Mouse (Mus musculus) c-Kit-positive CD71-positive TER-119-positive erythroid progenitor cells, embryonic 14.5 days (primary cell): ENCODE data around the gene Ppfibp2.

Experiments
- DNase-seq: peaks from one replicate; pipeline ENCODE4 v3.0.0-alpha.2; 2013; ENCODE audit warnings: low spot score

Ppfibp2 gene

DNA sequence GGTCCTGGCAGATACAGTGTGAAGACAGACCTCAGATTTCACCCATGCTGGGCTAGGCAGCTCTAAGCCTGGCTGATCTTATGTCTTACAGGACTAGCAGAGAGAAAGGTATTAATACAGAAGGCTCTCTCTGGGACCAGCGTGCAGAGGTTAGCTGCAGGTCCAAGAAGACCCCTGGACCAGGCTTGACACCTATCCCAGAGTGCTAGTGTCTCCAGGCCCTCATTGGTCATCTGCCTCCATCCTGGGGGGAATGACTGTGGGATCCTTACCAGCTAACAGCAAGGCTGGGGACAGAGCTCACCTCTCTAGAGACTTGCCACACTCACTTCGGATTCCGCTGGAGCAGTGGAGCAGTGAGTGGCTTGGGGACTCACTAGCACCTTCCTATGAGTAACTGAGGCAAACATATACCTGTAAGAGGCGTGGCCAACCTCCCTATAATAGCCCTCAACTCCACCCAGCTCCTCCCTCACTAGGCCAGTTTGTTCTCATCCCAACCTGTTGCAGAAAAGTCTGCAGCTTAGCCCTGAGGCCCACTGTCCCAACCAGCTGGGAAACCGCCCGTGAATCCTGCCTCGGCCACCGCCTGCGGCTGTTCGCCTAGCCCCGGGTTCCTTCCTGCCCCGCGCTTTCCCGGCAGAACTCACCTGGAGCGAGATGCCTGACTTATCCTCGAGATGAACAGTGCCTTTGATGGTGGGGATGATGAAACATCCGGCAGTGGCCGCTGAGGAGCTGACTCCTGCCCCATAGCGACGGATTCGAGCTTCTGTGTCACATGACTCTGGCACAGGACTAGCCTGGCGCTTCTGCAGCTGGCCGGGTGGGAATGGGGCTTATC is 162.5 kb downstream of the Ppfibp2 start, which contains the start of gene Cyb5r2:
Gene Cyb5r2, minus strand, starts transcription at position 725 of the 844 bp plus-strand sequence.
- no peak for DNase-seq

DNA sequence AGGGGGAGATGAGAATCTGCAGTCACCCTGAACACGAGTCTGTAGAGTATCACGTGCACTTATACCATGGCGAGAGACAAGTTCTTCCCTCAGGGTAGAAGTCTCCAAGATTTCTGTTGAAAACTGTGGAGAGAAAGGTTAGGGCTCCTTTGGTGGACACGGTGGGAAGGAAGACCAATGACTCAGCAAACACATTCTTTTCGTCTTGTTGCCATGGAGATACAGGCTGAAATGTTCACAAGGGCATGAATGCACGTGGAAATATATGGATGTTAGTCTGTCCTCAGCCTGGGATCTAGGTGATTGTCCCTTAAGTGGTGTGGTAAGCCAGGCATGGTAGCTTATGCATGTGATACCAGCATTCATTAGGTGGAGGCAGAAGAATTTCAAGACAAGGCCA is 175.8 kb downstream of the Ppfibp2 start:
- no peak for DNase-seq

DNA sequence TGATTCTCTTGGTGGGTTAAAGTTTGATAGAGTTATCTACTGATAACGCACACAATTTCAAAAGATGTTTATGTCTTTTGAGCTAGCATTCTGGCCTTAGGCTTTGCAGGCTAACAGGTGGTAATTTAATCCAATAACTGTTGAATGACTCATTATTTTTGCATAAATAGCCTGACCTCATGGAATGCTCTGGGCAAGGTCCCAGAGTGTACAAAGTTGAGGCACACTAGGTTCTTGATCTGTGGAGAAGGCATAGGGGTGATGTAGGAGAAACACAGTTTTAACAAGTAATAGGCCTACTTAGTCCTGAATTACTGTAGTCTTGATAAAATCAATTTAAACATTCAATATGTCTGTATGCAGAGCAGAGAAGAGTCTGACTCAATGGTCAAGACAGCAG is 183.2 kb downstream of the Ppfibp2 start:
- no peak for DNase-seq

DNA sequence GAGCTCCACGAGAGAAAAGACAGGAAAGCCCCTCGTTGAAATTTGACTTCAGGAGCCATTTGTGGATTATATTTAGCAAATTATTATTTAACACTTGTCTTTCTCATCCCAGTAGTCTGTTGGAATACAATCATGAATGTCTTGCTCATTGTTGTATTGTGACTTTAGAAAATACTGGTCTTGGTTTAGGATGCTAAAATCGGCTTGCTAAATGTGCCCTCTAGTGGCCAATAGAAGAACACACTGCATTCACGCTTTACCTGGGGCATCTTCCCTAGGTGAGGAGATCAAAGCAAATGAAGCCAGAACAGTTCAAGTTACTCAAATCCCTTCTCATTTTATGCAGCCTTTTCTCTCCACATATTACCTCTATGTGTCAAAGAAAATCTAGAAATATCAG is 184.6 kb downstream of the Ppfibp2 start:
- DNase-seq, result no peak

DNA sequence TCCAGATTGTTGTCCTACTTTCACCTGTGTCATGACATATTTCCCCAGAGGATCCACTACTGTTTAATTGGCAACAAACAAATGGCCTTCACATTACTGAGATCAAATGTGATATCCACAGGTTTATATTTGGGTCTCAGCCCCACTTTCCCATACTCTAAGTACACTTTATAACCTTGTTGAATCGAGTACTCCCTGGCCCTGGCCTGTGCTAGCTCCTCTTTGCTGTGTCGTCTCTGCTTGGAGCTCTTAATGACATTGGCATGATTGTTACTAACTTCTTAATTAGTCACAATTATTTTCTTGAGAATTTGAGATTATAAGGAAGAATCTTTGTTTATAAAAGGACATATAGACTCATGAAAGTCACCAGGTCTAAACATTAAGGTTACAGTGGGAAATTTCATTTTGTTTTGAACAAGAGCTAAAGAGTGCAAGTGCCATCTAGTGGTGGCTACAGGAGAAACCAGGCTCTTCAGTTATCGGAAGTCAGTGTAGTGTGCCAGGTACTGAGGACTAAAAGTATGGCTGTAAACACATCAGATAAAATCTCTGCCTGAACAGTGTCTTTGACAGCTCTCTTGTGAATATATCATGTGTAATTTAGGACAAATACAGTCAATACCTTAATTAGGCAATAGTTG is 193.1 kb downstream of the Ppfibp2 start:
- no peak for DNase-seq

DNA sequence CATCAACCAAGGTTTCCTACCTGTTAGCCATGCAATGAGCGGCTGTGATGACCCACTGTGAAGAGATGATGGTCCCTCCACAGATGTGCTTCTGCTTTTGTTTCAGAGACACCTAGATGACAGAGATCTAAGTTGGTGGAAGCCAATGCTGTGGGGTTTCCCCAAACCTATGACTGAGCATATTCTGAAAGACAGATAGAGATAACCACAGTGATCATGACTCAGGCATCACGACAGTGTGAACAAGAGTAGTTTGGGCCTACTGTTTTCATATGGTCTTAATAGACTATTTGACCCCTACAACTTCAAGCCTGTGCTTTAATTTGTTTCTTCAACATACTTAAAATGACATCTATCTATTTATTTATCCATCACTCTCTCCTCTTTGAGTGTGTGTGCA is 201.5 kb downstream of the Ppfibp2 start:
- no peak for DNase-seq
